Mouse (Mus musculus) T-cell, adult 2 months (primary cell): ENCODE results near the gene Tex33.
A peak's percentile ranks its signal among the peaks of the same experiment; 100 is the strongest.

Experiments
- DNase-seq: peaks from one replicate; pipeline ENCODE4 v3.0.0; 2022; ENCODE audit warnings: low spot score

Gene Tex33

GRCm38 (mm10) chr15:78395478-78395962 lies at the start of gene Tex33:
TSS of gene Tex33 (minus strand) at chr15:78395912.
- no peak for DNase-seq

DNA sequence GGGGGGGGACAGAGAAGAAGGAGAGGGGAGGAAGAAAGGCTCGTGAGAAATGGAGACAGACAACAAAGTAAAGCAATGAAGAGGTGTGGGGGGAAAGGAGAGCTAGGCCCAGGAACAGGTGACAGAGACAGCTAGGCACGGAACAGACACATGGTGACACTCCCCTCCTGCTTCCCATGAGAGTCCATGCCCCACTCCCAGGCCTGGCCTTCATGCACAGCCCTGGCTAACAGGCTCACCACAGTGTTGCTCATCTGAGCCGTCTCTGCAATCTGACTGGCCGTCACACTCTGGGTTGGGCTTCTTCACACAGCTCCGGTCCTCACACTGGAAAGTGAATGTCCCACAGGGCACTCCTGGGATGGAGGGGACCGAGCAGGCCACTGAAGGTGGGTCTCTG lies 48.1 kb upstream of the Tex33 start:
- DNase-seq: no peak

DNA sequence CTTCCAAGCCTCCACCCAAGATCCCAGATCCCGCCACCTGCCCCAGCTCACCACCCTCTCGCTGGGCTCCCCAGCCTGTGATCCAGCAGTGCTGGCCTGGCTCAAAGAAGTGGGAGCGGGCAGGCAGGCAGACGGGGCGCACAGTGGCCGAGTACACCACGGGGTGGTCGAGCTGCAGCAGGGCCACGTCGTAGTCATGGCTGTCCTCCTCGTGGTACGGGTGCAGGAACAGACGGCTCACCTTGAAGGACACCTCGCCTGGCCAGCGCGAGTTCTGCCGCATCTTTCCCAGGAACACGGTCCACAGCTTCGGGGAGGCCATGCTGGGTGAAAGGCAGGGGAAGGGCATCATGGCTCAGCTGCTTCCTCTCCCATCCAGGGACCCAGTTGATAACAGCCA lies 46.5 kb upstream of the Tex33 start:
- DNase-seq: no peak

- no peak for DNase-seq
These were observed 43.3 kb upstream of the Tex33 start for GRCm38 (mm10) chr15:78438973-78439372.

DNA sequence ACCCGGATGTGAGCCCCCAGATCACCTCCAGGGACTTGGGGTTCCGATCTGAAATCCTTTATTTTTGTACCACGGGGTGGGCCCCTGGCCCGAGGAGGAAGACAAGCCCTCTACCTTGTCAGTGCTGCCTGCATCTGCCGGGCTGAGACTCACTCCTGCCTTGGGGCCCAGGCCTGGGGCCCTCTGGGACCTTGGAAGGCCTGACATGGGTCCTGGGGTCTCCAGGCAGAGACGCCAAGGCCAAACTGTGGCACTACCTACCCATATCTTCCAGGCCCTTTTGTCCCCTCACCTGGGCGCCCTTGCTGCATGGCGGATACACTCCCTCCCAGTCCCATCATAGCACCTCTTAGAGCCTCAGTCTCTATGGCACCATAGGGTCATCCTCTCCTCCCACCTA lies 42.8 kb upstream of the Tex33 start:
- no peak for DNase-seq

DNA sequence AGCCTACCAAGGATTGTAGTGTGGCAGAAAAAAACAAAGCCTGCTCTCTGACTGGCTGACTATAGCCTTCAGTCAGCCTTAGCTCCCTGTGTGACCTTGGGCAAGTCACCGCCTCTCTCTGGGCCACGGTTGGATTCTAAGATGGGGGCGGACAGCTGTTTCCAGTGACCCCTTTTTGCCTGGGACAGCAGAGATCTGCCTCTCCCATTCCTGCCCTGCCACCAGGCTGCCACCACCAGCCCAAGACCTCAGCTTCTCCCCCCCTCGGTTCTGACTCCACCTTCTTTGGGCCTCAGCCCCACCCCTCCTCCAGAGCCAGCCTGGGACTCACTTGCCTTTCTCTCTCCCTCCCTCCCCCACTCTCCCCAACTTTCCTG lies 42.3 kb upstream of the Tex33 start:
- no peak for DNase-seq

DNA sequence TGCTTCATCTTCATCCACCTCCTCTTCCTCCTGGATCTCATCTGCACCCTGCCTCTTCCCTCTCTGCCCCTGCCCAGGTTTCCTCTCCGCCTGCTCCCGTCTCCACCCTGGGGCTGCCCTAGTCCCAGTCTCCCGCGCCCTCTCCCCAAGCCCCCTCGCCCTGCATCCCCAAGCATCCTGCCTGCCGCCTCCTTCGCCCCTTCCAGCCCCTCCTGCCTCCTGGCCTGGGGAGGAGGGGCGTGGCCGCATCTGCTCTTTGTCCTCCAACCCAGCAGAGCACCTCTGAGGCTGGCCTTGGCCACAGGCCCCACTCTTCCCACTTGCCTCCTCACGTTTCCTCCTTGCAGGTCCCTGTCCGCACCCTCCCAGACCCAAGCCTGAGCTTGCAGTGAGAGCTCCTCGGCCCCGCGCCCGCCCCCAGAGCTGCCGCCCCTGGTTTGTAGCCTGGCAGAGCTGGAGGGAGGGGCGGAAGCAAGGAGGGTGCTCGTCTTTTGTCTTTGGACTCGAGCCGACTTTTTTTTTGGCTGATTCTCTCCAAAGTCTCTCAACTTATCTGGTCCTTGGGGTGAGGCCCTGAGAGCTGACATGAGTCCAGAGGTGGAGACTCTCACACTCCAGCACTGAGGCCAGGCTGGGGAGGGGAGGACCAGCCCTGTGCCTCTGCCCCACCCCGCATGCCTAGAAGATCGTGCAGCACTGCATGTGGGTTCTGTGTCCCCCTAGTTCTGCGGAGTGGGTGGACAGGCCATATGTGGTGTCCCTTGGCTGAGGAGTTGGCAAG lies 41.7 kb upstream of the Tex33 start:
- no peak for DNase-seq

DNA sequence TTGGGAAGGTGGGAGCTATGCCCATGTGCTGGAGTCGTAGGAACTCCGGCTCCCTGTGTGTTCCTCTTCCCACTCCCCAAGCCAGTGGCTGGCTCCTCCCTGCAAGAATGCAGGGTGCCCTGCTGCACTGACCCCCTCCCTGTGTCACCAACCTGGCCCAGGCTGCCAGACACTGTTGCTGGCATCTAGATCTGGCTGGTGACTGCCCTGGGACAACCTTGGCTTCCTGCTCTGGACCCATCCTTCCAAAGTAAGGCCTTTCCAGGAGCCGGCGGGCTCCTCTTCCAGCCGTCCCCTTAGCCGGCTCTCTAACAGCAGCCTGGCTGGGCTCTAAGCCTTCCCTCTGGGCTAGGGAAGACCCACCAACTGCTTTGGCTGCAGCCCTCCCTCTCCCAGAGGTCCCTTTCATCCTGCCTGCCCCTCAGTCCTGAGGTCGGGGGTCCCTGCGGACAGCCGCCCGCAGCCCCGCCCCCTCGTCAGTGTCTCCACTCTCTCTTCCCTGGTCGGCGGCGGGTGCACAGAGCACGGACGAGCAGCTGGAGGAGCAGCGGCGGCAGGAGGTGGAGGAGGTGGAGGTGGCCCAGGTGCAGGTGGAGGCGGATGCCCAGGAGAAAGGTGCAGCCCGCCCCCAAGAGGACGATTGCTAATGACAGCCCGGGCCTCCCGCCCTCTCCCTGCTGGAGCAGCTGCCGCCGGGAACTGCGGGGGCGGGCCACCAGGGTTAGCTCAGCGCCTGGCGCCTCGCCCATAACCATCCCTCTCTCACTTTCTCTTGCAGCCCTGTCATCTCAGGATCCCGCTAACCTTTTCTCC lies 40.9 kb upstream of the Tex33 start:
- peak; percentile 20 for DNase-seq

GRCm38 (mm10) chr15:78435681-78436080 lies 40.0 kb upstream of the Tex33 start:
- DNase-seq: no peak

DNA sequence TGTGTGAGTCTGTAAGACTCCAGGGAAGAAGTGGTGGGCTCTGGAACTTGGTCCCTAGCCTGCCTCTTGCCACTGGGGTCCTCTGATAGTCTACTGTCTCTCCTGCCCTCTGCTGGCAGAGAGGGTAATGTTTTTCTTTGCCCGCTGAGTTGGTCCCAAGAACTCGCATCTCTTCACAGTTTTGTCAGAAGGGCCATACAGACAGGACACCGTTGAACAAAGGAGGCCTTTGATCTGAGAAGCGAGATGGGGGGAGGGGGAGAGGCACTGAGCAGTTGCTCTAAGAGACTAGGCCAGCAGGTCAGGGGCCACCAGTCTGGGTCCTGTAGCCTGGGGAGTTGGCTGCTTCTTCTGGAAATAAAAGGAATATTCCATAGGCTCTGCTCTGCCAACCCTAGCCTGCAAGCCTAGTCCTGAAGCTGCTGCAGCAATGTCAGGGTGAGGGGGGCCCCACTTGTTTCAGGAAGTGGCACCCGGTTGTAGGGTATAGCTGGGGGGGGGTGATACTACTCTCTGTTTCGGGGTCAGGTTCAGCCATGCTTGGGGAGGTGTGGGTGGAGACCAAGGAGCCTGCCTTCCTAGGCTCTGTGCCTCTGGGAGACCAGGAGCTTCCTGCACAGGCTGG lies 39.3 kb upstream of the Tex33 start:
- DNase-seq: no peak

GRCm38 (mm10) chr15:78431541-78432121 lies 35.9 kb upstream of the Tex33 start:
- DNase-seq: no peak

- no peak for DNase-seq
These were observed 35.2 kb upstream of the Tex33 start for GRCm38 (mm10) chr15:78430874-78431273.

GRCm38 (mm10) chr15:78429871-78430622 lies 34.3 kb upstream of the Tex33 start:
- DNase-seq: no peak

- no peak for DNase-seq
These were observed 33.4 kb upstream of the Tex33 start for GRCm38 (mm10) chr15:78429139-78429459.

DNA sequence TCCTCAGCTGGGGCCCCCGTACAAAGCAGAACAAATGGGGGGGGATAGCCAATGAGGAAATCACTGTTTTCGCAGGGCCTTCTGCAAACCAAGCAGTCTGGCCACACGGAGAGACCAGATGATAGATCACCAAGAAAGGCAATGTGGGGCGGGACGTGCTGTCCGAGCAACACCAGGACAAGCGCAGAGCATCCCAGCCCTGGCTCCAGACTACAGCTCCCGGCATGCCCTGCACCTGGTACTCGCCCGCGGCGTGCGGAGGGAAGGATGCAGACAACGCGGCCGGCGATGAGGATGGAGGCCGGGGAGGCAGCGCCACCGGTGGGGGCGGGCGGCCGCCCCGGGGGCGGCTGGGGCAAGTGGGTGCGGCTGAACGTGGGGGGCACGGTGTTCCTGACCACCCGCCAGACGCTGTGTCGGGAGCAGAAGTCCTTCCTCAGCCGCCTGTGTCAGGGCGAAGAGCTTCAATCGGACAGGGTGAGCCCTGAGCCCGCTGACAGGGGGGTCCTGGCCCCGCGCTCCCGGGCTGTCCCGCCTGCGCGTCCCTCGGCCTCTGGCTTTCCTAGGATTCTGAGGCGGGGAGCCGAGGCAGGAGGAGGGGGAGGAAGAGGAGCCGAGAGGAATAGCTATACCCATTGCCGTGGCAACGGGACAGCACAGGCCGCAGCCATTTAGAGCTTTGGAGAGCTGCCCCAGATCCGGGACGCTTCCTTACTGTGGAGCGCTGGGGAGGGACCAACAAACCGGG lies 32.9 kb upstream of the Tex33 start, which contains the start of gene Kctd17:
TSS of gene Kctd17 (plus strand) at position 174 of the 748 bp plus-strand sequence.
- no peak for DNase-seq

DNA sequence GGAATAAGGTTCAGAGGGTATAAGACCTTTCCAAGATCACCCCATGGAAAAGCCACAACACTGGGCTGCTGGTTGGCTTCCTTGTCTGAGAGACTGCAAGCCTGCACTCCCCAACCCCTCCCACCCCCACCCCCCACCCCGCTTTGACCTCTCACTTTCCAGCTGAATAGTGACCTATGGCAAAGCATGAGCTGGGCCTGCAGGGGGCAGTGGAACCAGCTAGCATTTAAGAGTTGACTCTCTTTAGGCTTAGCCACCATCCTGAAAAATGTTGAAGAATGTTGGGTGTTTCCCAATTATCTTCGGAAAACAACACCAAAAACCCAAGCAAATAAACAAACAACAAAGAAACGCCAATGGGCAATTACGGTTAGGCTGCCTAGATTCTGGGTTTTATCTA lies 29.5 kb upstream of the Tex33 start:
- no peak for DNase-seq

- DNase-seq: no peak
These were observed 28.8 kb upstream of the Tex33 start for GRCm38 (mm10) chr15:78424507-78424906.

GRCm38 (mm10) chr15:78422046-78422956 lies 26.6 kb upstream of the Tex33 start:
- peak; percentile 86 for DNase-seq

DNA sequence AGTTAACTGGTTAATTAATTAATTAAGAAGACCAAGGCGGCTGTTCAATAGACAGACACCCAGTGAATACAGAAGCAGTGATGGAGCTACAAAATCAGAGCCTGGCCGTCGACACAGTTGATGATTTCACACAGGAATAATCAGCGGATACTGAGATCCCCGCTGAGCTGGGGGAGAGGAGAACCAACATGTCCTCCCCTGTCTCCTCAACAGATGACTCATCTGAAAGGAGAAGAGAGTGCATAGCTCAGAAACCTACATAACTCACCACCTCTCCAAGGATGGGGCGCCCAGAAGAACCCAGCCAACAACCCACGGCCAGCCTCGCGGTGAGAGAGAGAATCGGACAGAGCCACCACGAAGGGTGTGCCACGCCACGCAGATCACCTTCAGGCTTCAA lies 24.7 kb upstream of the Tex33 start:
- no peak for DNase-seq

DNA sequence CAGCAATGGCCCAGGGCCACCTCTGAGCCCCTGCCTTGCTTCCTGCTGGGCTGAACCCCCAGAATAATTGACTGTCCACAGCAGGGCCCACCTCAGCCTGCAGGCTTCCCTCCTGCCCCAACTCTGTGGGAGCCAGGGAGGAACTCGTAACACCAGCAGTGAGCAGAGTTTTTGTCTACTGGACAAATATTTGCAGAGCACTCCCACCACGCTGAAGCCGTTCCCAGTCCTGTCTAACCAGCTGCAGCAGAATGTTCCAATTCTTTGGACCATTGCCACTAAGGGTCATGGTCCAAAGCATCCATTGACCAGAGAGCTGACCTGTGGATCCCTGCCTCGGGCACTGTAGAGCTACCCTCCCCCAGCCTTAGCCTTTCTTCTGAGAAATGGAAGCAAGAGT lies 21.2 kb upstream of the Tex33 start:
- no peak for DNase-seq
